Mouse (Mus musculus): ENCODE results near the gene Mepe. TPM values are rescaled to one million over a fixed set of nuclear protein-coding genes. Genes with fewer than 3 reads are reported as not detected.

Mepe gene
- total and polyA plus RNA-seq, 3 experiments: not detected

GRCm38 (mm10) chr5:104335962-104336361 lies 10.8 kb downstream of the Mepe start:
- Histone ChIP-seq H3K36me3 (replicated peaks in 1 of 2; ENCODE audit: control insufficient read depth in 1 of 2, insufficient read depth in 1 of 2, low read length in 1 of 2) (no peaks in the 10 kb centered on the region), H3K9me3 (replicated peaks; ENCODE audit: low read length) (no peaks in the 10 kb centered on the region), H3K4me2 (ENCODE audit: insufficient read depth, low read depth, poor library complexity, severe bottlenecking) (no peak overlapping the region), H3K27ac (ENCODE audit: insufficient read depth, low read depth) (no peak overlapping the region), H3K27me3 (replicated peaks) (no peaks in the 10 kb centered on the region), H3K79me2 (replicated peaks; ENCODE audit: control insufficient read depth, extremely low read depth, insufficient read depth, poor library complexity, severe bottlenecking) (no peaks in the 10 kb centered on the region), H3K4me3 (replicated peaks in 1 of 3; ENCODE audit: low read depth in 2 of 3, low read length in 2 of 3, poor library complexity in 1 of 3) (no peak overlapping the region), H3K4me1 (ENCODE audit: control insufficient read depth in 1 of 2, insufficient read depth in 2 of 2) (peaks cover 4 to 8% of the 10 kb centered on the region in 2 experiments; a peak in 2 of 4 replicates), H3K9ac (ENCODE audit: insufficient read depth, low read depth) (no peak overlapping the region)
- no peak for DNase-seq (ENCODE audit: extremely low read depth)
- dilution Hi-C loops (cut with MboI; ENCODE audit: extremely low pct_ligation_motif_present, extremely low pct_unique_long_range_greater_than_20kb, low sequenced_read_pairs) (no loop called here), in situ Hi-C loops (cut with MboI; ENCODE audit: low pct_ligation_motif_present, low pct_unique_long_range_greater_than_20kb, low sequenced_read_pairs) (loop anchor here (5.0 to 25.0 kb wide), 3 partner anchors 114 to 976 kb away; partner anchors contain the start of gene Sparcl1)
- peak; percentile 44 for TF ChIP-seq USF1 (IDR thresholded peaks at IDR 0.05; ENCODE audit: low read depth, low read length)
- no peak for TF ChIP-seq GABPA (IDR thresholded peaks at IDR 0.05; ENCODE audit: insufficient replicate concordance, low read depth, low read length)
- TF ChIP-seq SMC3 (IDR thresholded peaks at IDR 0.05; ENCODE audit: low read depth, low read length): no peak
- no peak for TF ChIP-seq NELFE (IDR thresholded peaks at IDR 0.05; ENCODE audit: low read depth, low read length)
- peak; percentile 55 for TF ChIP-seq BHLHE40 (IDR thresholded peaks at IDR 0.05; ENCODE audit: low read depth, low read length)
- peak; percentile 57 for TF ChIP-seq USF2 (conservative IDR thresholded peaks at IDR 0.05; ENCODE audit: low read depth, low read length)

- Histone ChIP-seq H3K4me1 (ENCODE audit: control insufficient read depth in 1 of 2, insufficient read depth in 2 of 2) (peaks cover 0 to 4% of the 10 kb centered on the region in 2 experiments; a peak in 1 of 4 replicates), H3K4me2 (ENCODE audit: insufficient read depth, low read depth, poor library complexity, severe bottlenecking) (no peak overlapping the region), H3K9me3 (replicated peaks; ENCODE audit: low read length) (no peaks in the 10 kb centered on the region), H3K9ac (ENCODE audit: insufficient read depth, low read depth) (no peak overlapping the region), H3K27me3 (replicated peaks) (no peaks in the 10 kb centered on the region), H3K27ac (ENCODE audit: insufficient read depth, low read depth) (no peak overlapping the region), H3K36me3 (replicated peaks in 1 of 2; ENCODE audit: control insufficient read depth in 1 of 2, insufficient read depth in 1 of 2, low read length in 1 of 2) (no peaks in the 10 kb centered on the region), H3K79me2 (replicated peaks; ENCODE audit: control insufficient read depth, extremely low read depth, insufficient read depth, poor library complexity, severe bottlenecking) (no peaks in the 10 kb centered on the region), H3K4me3 (replicated peaks in 1 of 3; ENCODE audit: low read depth in 2 of 3, low read length in 2 of 3, poor library complexity in 1 of 3) (no peak overlapping the region)
- dilution Hi-C loops (cut with MboI; ENCODE audit: extremely low pct_ligation_motif_present, extremely low pct_unique_long_range_greater_than_20kb, low sequenced_read_pairs): no loop called here
- no peak for DNase-seq (ENCODE audit: extremely low read depth)
- TF ChIP-seq ZKSCAN1 (IDR thresholded peaks at IDR 0.05; ENCODE audit: borderline replicate concordance, low read depth, low read length) (no peak), MAFK (IDR thresholded peaks at IDR 0.05; ENCODE audit: insufficient replicate concordance, low read length) (no peak), JUN (IDR thresholded peaks at IDR 0.05; ENCODE audit: insufficient read depth, low read depth, low read length) (no peak), PAX5 (IDR thresholded peaks at IDR 0.05; ENCODE audit: low read length) (no peak), CTCF (conservative IDR thresholded peaks at IDR 0.05 in 1 of 2, IDR thresholded peaks at IDR 0.05 in 1 of 2; ENCODE audit: low read depth in 2 of 2, low read length in 2 of 2) (no peak), CHD1 (IDR thresholded peaks at IDR 0.05; ENCODE audit: low read depth, low read length) (no peak), RCOR1 (conservative IDR thresholded peaks at IDR 0.05; ENCODE audit: low read depth, low read length) (no peak), SMC3 (IDR thresholded peaks at IDR 0.05; ENCODE audit: low read depth, low read length) (no peak), NELFE (IDR thresholded peaks at IDR 0.05; ENCODE audit: low read depth, low read length) (no peak), RAD21 (IDR thresholded peaks at IDR 0.05; ENCODE audit: low read depth, low read length) (no peak)
- in situ Hi-C loops (cut with MboI; ENCODE audit: low pct_ligation_motif_present, low pct_unique_long_range_greater_than_20kb, low sequenced_read_pairs): loop anchor here (5.0 to 25.0 kb wide), 3 partner anchors 115 to 975 kb away; partner anchors contain the start of gene Sparcl1
Observed at GRCm38 (mm10) chr5:104337491-104337890, 12.4 kb downstream of the Mepe start.
